Mouse (Mus musculus): ENCODE measurements at regions not wholly inside any gene's neighbourhood (a gene's known extent, or its start where the extent isn't known, plus 50 kb on each side); places are given as distances from the start of the nearest gene placed in this dataset.

DNA sequence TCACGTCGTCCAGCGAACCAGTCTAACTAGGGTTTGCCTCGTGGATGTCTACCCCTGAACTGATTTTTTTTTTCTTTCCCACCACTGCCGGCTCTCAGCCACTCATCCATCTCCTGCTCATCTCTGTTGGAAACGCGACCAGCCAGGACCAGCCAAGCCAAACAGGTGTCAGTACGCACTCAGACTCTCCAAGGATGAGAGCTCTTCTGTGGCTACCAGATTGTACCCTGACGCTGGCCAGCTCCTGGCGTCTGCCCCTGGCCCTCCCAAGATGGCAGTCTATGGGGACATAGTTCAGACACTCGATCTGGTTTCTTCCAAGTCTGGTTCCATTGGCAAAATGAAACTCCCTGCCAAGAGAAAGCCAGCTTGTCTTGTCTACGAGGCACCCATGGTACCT lies 109.3 kb downstream of the Zfp36l1 start:
- TF ChIP-seq CTCF (IDR thresholded peaks at IDR 0.05; ENCODE audit: low read depth, low read length) (no peak), TAL1 (conservative IDR thresholded peaks at IDR 0.05; ENCODE audit: low read depth, low read length) (no peak)
